Mouse (Mus musculus) B cell, adult 2 months (primary cell): ENCODE data around the gene Gm973.
"Not testable (repeated sequence)": the region's sequence is repeated elsewhere in the genome, so short reads cannot be mapped to it uniquely, and the experiment has no call there.

Source experiments
- DNase-seq, 2 experiments: peaks; one replicate each; pipeline ENCODE4 v3.0.0; 2022

Gm973 gene

GRCm38 (mm10) chr1:59638371-59638770 is 122.3 kb downstream of the Gm973 start:
- no peak for DNase-seq

GRCm38 (mm10) chr1:59642488-59642887 is 126.4 kb downstream of the Gm973 start:
- DNase-seq, result no peak

- not testable (repeated sequence) for DNase-seq
These were observed 130.4 kb downstream of the Gm973 start for GRCm38 (mm10) chr1:59646502-59646901.

GRCm38 (mm10) chr1:59651201-59651819 is 135.2 kb downstream of the Gm973 start:
- no peak for DNase-seq

GRCm38 (mm10) chr1:59653243-59653911 is 137.3 kb downstream of the Gm973 start:
- DNase-seq, result no peak

- DNase-seq, result no peak
These were observed 140.4 kb downstream of the Gm973 start for GRCm38 (mm10) chr1:59656244-59657171.

GRCm38 (mm10) chr1:59663456-59664135 is 147.5 kb downstream of the Gm973 start:
- no peak for DNase-seq

GRCm38 (mm10) chr1:59668871-59669270 is 152.8 kb downstream of the Gm973 start:
- DNase-seq, result no peak

- peak; percentile 54 to 59 for DNase-seq
These were observed 154.0 kb downstream of the Gm973 start for GRCm38 (mm10) chr1:59669962-59670630.

GRCm38 (mm10) chr1:59670641-59671168 is 154.6 kb downstream of the Gm973 start, which contains the start of gene Sumo1:
Gene Sumo1, minus strand, starts transcription at chr1:59670834.
- DNase-seq, result peak; percentile 83 to 87

- DNase-seq, result no peak
These were observed 157.6 kb downstream of the Gm973 start for GRCm38 (mm10) chr1:59673661-59674060.

GRCm38 (mm10) chr1:59683926-59684818 is 168.1 kb downstream of the Gm973 start:
- peak; percentile 43 to 48 for DNase-seq

GRCm38 (mm10) chr1:59684819-59685755 is 169.0 kb downstream of the Gm973 start, which contains the start of gene Nop58:
Gene Nop58, plus strand, starts transcription at chr1:59684971.
- peak; percentile 83 to 85 for DNase-seq
